Mouse (Mus musculus): ENCODE measurements around the gene Tjp2. TPM values are rescaled to one million over a fixed set of nuclear protein-coding genes. Genes with fewer than 3 reads are reported as not detected.

The Tjp2 gene
- polyA plus RNA-seq, 1 experiment from 2014 or later: 31.0 TPM

GRCm38 (mm10) chr19:24137392-24137791 is 87.4 kb downstream of the Tjp2 start:
- Histone ChIP-seq H3K4me3 (replicated peaks) (no peak overlapping the region), H3K9ac (no peak overlapping the region), H3K4me1 (peaks cover 19% of the 10 kb centered on the region), H3K9me3 (no peaks in the 10 kb centered on the region), H3K27ac (no peak overlapping the region), H3K36me3 (replicated peaks) (peaks cover 6% of the 10 kb centered on the region; the same call in 1 of the 2 replicates), H3K4me2 (no peak overlapping the region), H3K27me3 (no peaks in the 10 kb centered on the region)
- no peak for ATAC-seq (ENCODE audit: low FRiP score)
- 89% methylated on average over 4 of the region's 4 CpGs for WGBS

- Histone ChIP-seq H3K27me3 (no peaks in the 10 kb centered on the region), H3K4me2 (peak overlapping the region; percentile 8), H3K36me3 (replicated peaks) (peaks cover 28% of the 10 kb centered on the region), H3K4me3 (replicated peaks) (peak overlapping the region; percentile 8; the same call in 1 of the 2 replicates), H3K27ac (no peak overlapping the region), H3K9ac (no peak overlapping the region), H3K9me3 (no peaks in the 10 kb centered on the region), H3K4me1 (peaks cover 8% of the 10 kb centered on the region; the same call in 1 of the 2 replicates)
- no peak for ATAC-seq (ENCODE audit: low FRiP score)
- WGBS: 54% methylated on average over 10 of the region's 10 CpGs
These were observed 89.8 kb downstream of the Tjp2 start for GRCm38 (mm10) chr19:24134991-24135390.

GRCm38 (mm10) chr19:24134144-24134911 is 90.5 kb downstream of the Tjp2 start:
- peaks cover 34% of the 10 kb centered on the region for H3K36me3 ChIP-seq (replicated peaks)
- ATAC-seq (ENCODE audit: low FRiP score): no peak; the same call in 1 of the 2 replicates
- peak overlapping the region; percentile 8 for H3K4me2 ChIP-seq
- no peak overlapping the region for H3K27ac ChIP-seq
- H3K4me3 ChIP-seq (replicated peaks): 0 out of 2 replicates have a peak overlapping the region, but pooled peaks have one; percentile 8
- peaks cover 8% of the 10 kb centered on the region; the same call in 1 of the 2 replicates for H3K4me1 ChIP-seq
- no peaks in the 10 kb centered on the region for H3K27me3 ChIP-seq
- H3K9me3 ChIP-seq: no peaks in the 10 kb centered on the region
- H3K9ac ChIP-seq: no peak overlapping the region
- WGBS: 86% methylated on average over 16 of the region's 16 CpGs

- Histone ChIP-seq H3K27me3 (no peaks in the 10 kb centered on the region), H3K4me2 (no peak overlapping the region), H3K9ac (no peak overlapping the region), H3K36me3 (replicated peaks) (peaks cover 49% of the 10 kb centered on the region), H3K4me3 (replicated peaks) (no peak overlapping the region), H3K4me1 (no peaks in the 10 kb centered on the region), H3K27ac (no peak overlapping the region), H3K9me3 (no peaks in the 10 kb centered on the region)
- ATAC-seq (ENCODE audit: low FRiP score): no peak
- 91% methylated on average over 8 of the region's 8 CpGs for WGBS
These were observed 101.1 kb downstream of the Tjp2 start for GRCm38 (mm10) chr19:24123534-24124290.

GRCm38 (mm10) chr19:24123087-24123486 is 101.7 kb downstream of the Tjp2 start:
- no peaks in the 10 kb centered on the region for H3K27me3 ChIP-seq
- H3K9me3 ChIP-seq: no peaks in the 10 kb centered on the region
- no peak overlapping the region for H3K9ac ChIP-seq
- 94% methylated on average over 6 of the region's 6 CpGs for WGBS
- no peaks in the 10 kb centered on the region for H3K4me1 ChIP-seq
- H3K27ac ChIP-seq: no peak overlapping the region
- no peak overlapping the region for H3K4me3 ChIP-seq (replicated peaks)
- peaks cover 50% of the 10 kb centered on the region for H3K36me3 ChIP-seq (replicated peaks)
- no peak for ATAC-seq (ENCODE audit: low FRiP score)
- no peak overlapping the region for H3K4me2 ChIP-seq

GRCm38 (mm10) chr19:24122647-24123046 is 102.2 kb downstream of the Tjp2 start:
- no peak overlapping the region for H3K4me3 ChIP-seq (replicated peaks)
- no peak for ATAC-seq (ENCODE audit: low FRiP score)
- WGBS: 90% methylated on average over 9 of the region's 9 CpGs
- peaks cover 46% of the 10 kb centered on the region for H3K36me3 ChIP-seq (replicated peaks)
- H3K4me2 ChIP-seq: no peak overlapping the region
- H3K27me3 ChIP-seq: no peaks in the 10 kb centered on the region
- no peaks in the 10 kb centered on the region for H3K4me1 ChIP-seq
- no peak overlapping the region for H3K9ac ChIP-seq
- no peak overlapping the region for H3K27ac ChIP-seq
- no peaks in the 10 kb centered on the region for H3K9me3 ChIP-seq

- Histone ChIP-seq H3K4me3 (replicated peaks) (no peak overlapping the region), H3K9me3 (no peaks in the 10 kb centered on the region), H3K4me2 (no peak overlapping the region), H3K9ac (no peak overlapping the region), H3K4me1 (no peaks in the 10 kb centered on the region), H3K27ac (no peak overlapping the region), H3K27me3 (no peaks in the 10 kb centered on the region), H3K36me3 (replicated peaks) (peaks cover 45% of the 10 kb centered on the region)
- WGBS: 76% methylated on average over 4 of the region's 4 CpGs
- no peak for ATAC-seq (ENCODE audit: low FRiP score)
These were observed 104.0 kb downstream of the Tjp2 start for GRCm38 (mm10) chr19:24120811-24121210.

GRCm38 (mm10) chr19:24118775-24119174 is 106.1 kb downstream of the Tjp2 start:
- no peak overlapping the region for H3K9ac ChIP-seq
- no peaks in the 10 kb centered on the region for H3K4me1 ChIP-seq
- no peaks in the 10 kb centered on the region for H3K27me3 ChIP-seq
- H3K9me3 ChIP-seq: no peaks in the 10 kb centered on the region
- 83% methylated on average over 9 of the region's 9 CpGs for WGBS
- no peak overlapping the region for H3K4me2 ChIP-seq
- H3K36me3 ChIP-seq (replicated peaks): peaks cover 40% of the 10 kb centered on the region
- H3K27ac ChIP-seq: no peak overlapping the region
- H3K4me3 ChIP-seq (replicated peaks): no peak overlapping the region
- ATAC-seq (ENCODE audit: low FRiP score): no peak

GRCm38 (mm10) chr19:24111581-24111980 is 113.2 kb downstream of the Tjp2 start:
- no peaks in the 10 kb centered on the region for H3K9me3 ChIP-seq
- H3K27ac ChIP-seq: no peak overlapping the region
- no peak overlapping the region for H3K4me2 ChIP-seq
- H3K36me3 ChIP-seq (replicated peaks): peaks cover 58% of the 10 kb centered on the region
- H3K4me3 ChIP-seq (replicated peaks): no peak overlapping the region
- WGBS: 97% methylated on average over 7 of the region's 7 CpGs
- H3K9ac ChIP-seq: no peak overlapping the region
- no peaks in the 10 kb centered on the region for H3K4me1 ChIP-seq
- H3K27me3 ChIP-seq: no peaks in the 10 kb centered on the region
- no peak for ATAC-seq (ENCODE audit: low FRiP score)

GRCm38 (mm10) chr19:24107707-24108106 is 117.1 kb downstream of the Tjp2 start:
- ATAC-seq (ENCODE audit: low FRiP score): no peak
- H3K4me2 ChIP-seq: no peak overlapping the region
- H3K4me3 ChIP-seq (replicated peaks): no peak overlapping the region
- H3K27ac ChIP-seq: no peak overlapping the region
- 94% methylated on average over 12 of the region's 12 CpGs for WGBS
- H3K9ac ChIP-seq: no peak overlapping the region
- no peaks in the 10 kb centered on the region for H3K4me1 ChIP-seq
- peaks cover 43% of the 10 kb centered on the region for H3K36me3 ChIP-seq (replicated peaks)
- H3K27me3 ChIP-seq: no peaks in the 10 kb centered on the region
- H3K9me3 ChIP-seq: no peaks in the 10 kb centered on the region

- H3K4me1 ChIP-seq: no peaks in the 10 kb centered on the region
- no peaks in the 10 kb centered on the region for H3K9me3 ChIP-seq
- H3K36me3 ChIP-seq (replicated peaks): peaks cover 22% of the 10 kb centered on the region
- no peak for ATAC-seq (ENCODE audit: low FRiP score)
- no peak overlapping the region for H3K27ac ChIP-seq
- 81% methylated on average over 3 of the region's 3 CpGs for WGBS
- H3K9ac ChIP-seq: no peak overlapping the region
- H3K4me3 ChIP-seq (replicated peaks): no peak overlapping the region
- no peak overlapping the region for H3K4me2 ChIP-seq
- no peaks in the 10 kb centered on the region for H3K27me3 ChIP-seq
These were observed 121.0 kb downstream of the Tjp2 start for GRCm38 (mm10) chr19:24103802-24104201.

- no peak overlapping the region for H3K4me3 ChIP-seq (replicated peaks)
- H3K9ac ChIP-seq: no peak overlapping the region
- 94% methylated on average over 10 of the region's 10 CpGs for WGBS
- no peak for ATAC-seq (ENCODE audit: low FRiP score)
- H3K4me1 ChIP-seq: no peaks in the 10 kb centered on the region
- no peak overlapping the region for H3K4me2 ChIP-seq
- peaks cover 20% of the 10 kb centered on the region for H3K36me3 ChIP-seq (replicated peaks)
- H3K9me3 ChIP-seq: no peaks in the 10 kb centered on the region
- no peaks in the 10 kb centered on the region for H3K27me3 ChIP-seq
- H3K27ac ChIP-seq: no peak overlapping the region
These were observed 122.2 kb downstream of the Tjp2 start for GRCm38 (mm10) chr19:24102562-24103126.
